Mouse (Mus musculus) lung, adult 2 months (tissue): ENCODE measurements around the gene Phactr1. TPM values are rescaled to one million over a fixed set of nuclear protein-coding genes. Genes with fewer than 3 reads are reported as not detected.

ENCODE experiments used
- DNase-seq: peaks from one replicate; pipeline ENCODE4 v3.0.0; 2022
- H3K4me1 ChIP-seq: fragments of 200-500 bp; 2 replicates; pipeline ENCODE4 v1.6.1; 2011; ENCODE audit warnings: low read length; ENCODE audit not compliant: control insufficient read depth, insufficient read depth
- H3K4me3 ChIP-seq: fragments of 200-500 bp; replicated peaks from 2 replicates; pipeline ENCODE3; 2011; ENCODE audit warnings: low read depth, mild to moderate bottlenecking, control low read depth, low read length; ENCODE audit errors: extremely low read depth
- CTCF ChIP-seq: fragments of 200-500 bp; IDR thresholded peaks from 2 replicates; pipeline ENCODE4 v1.5.1; 2011; ENCODE audit warnings: mild to moderate bottlenecking, low read length, control low read depth; ENCODE audit not compliant: insufficient read depth
- POLR2A ChIP-seq: fragments of 200-500 bp; IDR thresholded peaks from 2 replicates; pipeline ENCODE4 v1.6.1; 2011; ENCODE audit warnings: low read depth, mild to moderate bottlenecking, control low read depth, low read length, borderline replicate concordance; ENCODE audit errors: extremely low read depth
- WGBS: fragments of 180-500 bp; shearing (Covaris S2); methylation state at CpG from one replicate; pipeline ENCODE4 v1.1.7; 2018; 5-methylcytosine and 5-hydroxymethylcytosine counted together
- polyA plus RNA-seq: library from polyadenylated mRNA; depleted of rRNA; stranded (reverse); fragments of >200 nt; gene quantifications from 2 replicates; pipeline ENCODE4 v1.2.3, GENCODE M21; 2012

Phactr1 gene
- polyA plus RNA-seq, 1 experiment = 40.7 TPM

DNA sequence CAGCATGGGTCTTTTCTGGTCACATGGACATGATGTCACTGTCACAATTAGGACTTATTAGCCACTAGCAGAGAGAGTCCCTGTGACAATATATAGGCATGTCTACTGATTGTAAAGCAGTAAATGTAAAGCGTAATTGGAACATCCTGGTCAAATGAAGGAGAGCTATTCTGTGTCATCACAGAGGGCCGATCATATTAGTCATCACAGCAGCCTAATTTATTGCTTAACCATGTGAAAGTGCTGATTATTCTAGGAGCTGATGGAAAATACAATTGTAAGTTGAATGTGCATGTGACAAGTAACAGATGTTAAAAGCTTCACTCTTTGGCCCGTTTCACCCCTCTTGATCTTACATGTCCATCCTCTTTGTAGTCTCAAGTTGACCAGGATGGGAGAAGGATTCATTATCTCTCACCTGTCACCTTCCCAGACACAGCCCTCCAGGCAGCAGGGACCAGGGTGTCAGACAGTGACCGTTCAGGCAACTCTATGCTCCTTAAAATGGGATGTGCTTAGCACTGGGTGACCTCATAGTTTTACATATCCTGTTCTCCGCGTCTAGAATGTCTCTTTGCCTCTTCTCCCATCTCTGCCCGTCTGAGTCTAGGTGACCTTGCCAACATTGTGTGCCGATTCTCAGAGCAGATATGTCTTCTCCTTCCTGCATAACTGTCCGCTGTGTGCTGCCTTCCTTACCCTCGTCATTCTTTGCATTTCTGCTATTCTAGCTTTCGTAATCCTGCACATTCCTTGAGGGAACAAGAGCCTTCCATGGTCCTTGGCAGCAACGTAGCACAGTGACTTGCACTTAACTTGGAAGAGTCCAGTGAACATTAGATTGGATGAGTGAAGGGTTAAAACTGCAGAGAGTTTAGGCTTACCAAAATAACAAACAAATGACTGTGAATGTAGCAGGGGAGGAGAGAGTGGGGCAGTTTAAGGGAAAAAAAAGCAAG lies 209.4 kb downstream of the Phactr1 start:
- DNase-seq = peak; percentile 48
- no peak for TF ChIP-seq POLR2A
- TF ChIP-seq CTCF = no peak
- WGBS = 35% methylated on average over 12 of the region's 12 CpGs
- H3K4me3 ChIP-seq = peak overlapping the region; percentile 33
- H3K4me1 ChIP-seq = peaks cover 17% of the 10 kb centered on the region

- DNase-seq = no peak
- no peak for TF ChIP-seq CTCF
- no peak for TF ChIP-seq POLR2A
- no peak overlapping the region for H3K4me3 ChIP-seq
- H3K4me1 ChIP-seq = peaks cover 12% of the 10 kb centered on the region
- 65% methylated on average over 5 of the region's 5 CpGs for WGBS
Observed at GRCm38 (mm10) chr13:42890651-42891050, 210.2 kb downstream of the Phactr1 start.

DNA sequence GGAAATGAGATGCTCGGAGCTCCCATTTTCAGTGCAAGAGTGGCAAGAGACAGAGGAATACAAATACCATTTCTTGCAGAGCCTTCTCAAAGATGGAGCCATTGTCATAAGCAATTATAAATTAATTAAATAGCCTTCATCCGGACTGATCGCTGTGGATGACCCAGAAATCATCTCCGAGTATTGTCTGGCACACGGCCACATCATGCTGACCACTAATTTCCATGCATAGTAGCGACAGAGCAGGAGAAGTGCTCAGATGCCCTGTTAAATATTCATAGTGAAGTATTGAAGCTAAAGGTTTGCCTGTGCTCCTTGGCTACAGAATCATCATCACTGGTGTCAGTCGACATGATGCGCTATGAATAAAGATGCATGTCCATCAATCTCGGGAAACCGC lies 213.6 kb downstream of the Phactr1 start:
- TF ChIP-seq CTCF (no peak), POLR2A (no peak)
- DNase-seq = no peak
- 96% methylated on average over 10 of the region's 10 CpGs for WGBS
- no peak overlapping the region for H3K4me3 ChIP-seq
- peaks cover 11% of the 10 kb centered on the region for H3K4me1 ChIP-seq

DNA sequence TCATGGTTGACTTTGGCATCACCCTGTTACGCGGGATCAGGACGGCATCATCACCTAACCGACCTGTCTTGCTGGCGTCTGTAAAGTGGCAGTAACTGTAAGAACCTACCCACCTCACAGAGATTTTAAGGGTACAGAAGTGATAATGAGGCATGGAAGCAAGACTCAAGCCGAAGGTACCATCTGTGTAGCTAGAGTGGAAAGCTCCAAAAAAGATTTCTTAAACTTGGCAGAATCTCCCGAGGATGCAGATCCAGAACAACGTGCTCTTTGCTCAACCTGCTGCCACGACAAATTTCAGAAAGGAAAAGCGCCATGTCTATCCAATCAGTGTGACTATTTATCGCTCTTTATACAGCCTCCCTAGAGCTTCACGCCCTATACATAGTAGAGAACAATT lies 214.2 kb downstream of the Phactr1 start:
- H3K4me3 ChIP-seq = no peak overlapping the region
- WGBS = 96% methylated on average over 12 of the region's 12 CpGs
- TF ChIP-seq POLR2A = no peak
- no peak for TF ChIP-seq CTCF

GRCm38 (mm10) chr13:42895980-42896379 lies 215.6 kb downstream of the Phactr1 start:
- H3K4me1 ChIP-seq = no peaks in the 10 kb centered on the region; the same call in 1 of the 2 replicates
- no peak for DNase-seq
- WGBS = 83% methylated on average over 3 of the region's 3 CpGs
- H3K4me3 ChIP-seq = no peak overlapping the region
- TF ChIP-seq POLR2A (no peak), CTCF (no peak)

More for the DNA sequence above, 214.2 kb downstream of the Phactr1 start:
- DNase-seq = no peak
- peaks cover 5% of the 10 kb centered on the region for H3K4me1 ChIP-seq

GRCm38 (mm10) chr13:42899611-42900010 lies 219.2 kb downstream of the Phactr1 start:
- Histone ChIP-seq H3K4me3 (no peak overlapping the region), H3K4me1 (no peaks in the 10 kb centered on the region; the same call in 1 of the 2 replicates)
- TF ChIP-seq POLR2A = no peak
- no peak for TF ChIP-seq CTCF
- 53% methylated on average over 3 of the region's 3 CpGs for WGBS
- DNase-seq = no peak

GRCm38 (mm10) chr13:42901837-42902236 lies 221.4 kb downstream of the Phactr1 start:
- peaks cover 4% of the 10 kb centered on the region; the same call in 1 of the 2 replicates for H3K4me1 ChIP-seq
- no peak overlapping the region for H3K4me3 ChIP-seq
- WGBS = 94% methylated on average over 2 of the region's 2 CpGs
- TF ChIP-seq CTCF (no peak), POLR2A (no peak)
- DNase-seq = no peak

GRCm38 (mm10) chr13:42902859-42903258 lies 222.4 kb downstream of the Phactr1 start:
- WGBS = 94% methylated on average over 3 of the region's 3 CpGs
- peaks cover 4% of the 10 kb centered on the region; the same call in 1 of the 2 replicates for H3K4me1 ChIP-seq
- TF ChIP-seq CTCF (peak; percentile 38; the same call in 1 of the 2 replicates), POLR2A (no peak)
- DNase-seq = no peak
- no peak overlapping the region for H3K4me3 ChIP-seq

DNA sequence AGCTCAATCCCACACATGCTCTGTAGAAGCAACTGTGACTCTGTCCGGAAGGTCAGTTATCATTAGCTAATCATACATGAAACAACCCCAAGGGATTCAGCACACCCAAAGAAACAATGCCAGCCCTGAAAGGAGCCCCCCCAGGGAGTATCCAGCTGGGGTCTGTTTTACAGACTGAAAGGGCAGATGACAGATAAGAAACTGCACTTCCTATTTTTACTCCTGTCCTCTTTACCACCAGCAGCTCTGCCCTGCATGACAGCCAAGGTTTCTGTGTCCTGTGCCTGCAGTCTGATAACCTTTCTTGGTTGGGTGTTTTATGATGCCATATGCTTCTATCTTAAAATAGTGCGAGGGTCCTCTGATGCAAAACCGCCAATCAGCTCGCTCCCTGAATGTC lies 225.4 kb downstream of the Phactr1 start:
- 69% methylated on average over 4 of the region's 4 CpGs for WGBS
- Histone ChIP-seq H3K4me1 (peaks cover 6% of the 10 kb centered on the region; the same call in 1 of the 2 replicates), H3K4me3 (no peak overlapping the region)
- TF ChIP-seq POLR2A (no peak), CTCF (no peak)
- no peak for DNase-seq

GRCm38 (mm10) chr13:42906990-42907389 lies 226.6 kb downstream of the Phactr1 start:
- 81% methylated on average over 12 of the region's 12 CpGs for WGBS
- DNase-seq = no peak
- TF ChIP-seq POLR2A (no peak), CTCF (no peak)
- no peak overlapping the region for H3K4me3 ChIP-seq
- peaks cover 6% of the 10 kb centered on the region; the same call in 1 of the 2 replicates for H3K4me1 ChIP-seq
